Mouse (Mus musculus) cerebellum, postnatal 14 days (tissue): ENCODE results near the gene Mrpl23.

Experiments used
- DNase-seq, 2 experiments: peaks; one replicate each; pipeline ENCODE4 v3.0.0; 2021; ENCODE audit warnings: mixed read lengths in 2 of 2

The Mrpl23 gene

DNA sequence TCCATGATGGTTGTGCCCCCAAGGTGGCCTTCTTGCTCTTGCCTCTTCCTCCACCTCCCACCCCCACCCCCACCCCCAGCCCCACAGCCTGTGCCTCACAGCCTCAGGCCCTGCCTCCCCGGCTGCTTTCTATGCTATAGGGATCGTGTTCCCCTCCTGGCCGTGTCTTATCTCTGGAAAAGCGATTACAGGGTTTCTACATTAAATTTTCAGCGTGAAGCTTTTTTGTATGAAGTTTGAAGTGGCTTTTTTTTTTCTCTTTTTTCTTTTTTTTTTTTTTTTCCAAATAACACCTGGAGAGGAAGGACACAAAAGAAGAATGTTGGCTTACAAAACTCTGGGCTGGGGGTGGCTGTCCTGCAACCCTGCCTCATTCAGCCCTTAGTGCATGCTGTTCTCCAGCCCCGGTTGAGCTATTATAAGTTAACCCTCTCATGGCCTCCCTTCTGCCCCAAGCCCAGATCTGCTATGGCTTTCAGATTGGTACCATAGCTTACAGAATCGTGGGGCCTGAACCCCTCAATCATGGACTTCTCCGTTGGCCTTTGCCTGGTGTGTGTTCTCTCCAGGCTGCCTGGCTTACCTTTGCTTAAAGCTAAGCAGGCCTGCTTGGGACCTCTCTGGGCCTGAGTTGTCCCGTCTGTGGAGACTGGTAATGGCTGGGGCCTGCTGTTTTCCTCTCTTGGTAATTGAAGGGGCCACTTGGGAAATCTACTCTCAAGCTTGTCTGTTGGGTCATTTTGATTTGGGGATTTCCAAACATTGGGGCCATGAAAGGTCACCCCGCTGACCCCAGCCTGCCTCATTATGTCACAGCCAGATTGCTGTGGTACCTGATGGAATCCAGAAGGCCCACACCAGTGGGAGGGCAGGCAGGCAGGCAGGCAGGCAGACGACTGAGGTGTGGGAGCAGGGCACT lies 21.2 kb downstream of the Mrpl23 start:
- peak in 1 of 2 experiments; percentile 23 for DNase-seq

DNA sequence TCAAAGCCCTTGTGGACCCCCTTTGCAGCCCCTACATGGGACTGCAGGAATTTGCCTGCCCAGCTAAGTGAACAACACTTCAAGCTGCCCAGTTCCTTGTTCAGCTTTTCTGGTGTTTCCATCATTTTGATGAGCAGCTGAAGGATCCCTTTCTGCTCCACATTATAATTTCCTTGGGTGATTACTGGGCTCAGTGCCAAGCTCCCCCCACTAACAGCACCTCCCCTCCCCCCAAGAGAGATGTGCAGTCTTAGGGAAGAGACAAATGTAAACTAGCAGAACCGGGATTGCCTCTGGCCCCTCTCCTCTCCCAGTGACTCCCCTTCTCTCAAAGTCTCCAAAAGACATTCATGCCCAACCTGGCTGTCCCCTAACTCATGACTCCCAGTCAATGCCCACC lies 22.1 kb downstream of the Mrpl23 start:
- DNase-seq = peak in 1 of 2 experiments; percentile 44

DNA sequence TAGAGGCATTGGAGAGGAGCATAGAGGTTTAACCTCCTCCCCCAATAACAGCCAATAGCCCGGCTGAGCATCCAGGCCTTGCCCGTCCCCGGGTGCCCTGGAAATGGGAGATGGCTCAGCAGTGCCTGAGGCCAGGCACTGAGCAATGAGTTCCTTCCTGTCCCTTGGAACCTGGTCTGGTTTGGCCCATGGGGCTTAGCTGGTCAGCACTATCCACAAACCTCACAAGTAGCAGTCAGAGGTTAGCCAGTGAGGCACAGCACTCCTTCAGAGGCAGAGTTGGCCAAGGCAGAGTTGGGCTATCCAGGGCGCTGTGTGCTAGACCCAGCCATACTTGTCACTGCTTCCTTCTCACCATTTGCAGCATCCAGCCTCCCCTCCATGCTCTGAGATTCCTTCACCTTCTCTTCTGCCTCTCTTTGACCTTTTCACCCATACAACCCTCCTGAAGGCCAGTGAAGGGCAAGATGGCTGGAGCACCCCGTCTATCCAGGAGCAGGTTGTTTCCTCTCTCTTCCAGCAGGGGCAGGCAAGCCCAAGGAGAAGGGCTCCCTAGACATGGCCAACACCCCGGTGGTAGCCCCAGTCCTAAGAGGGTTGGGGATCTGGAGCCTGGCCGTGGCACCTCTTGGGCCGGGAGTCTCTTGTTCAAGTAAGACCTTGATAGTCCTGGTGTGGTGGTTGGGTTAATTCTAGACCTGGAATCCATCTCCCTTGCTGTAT lies 23.0 kb downstream of the Mrpl23 start:
- DNase-seq = no peak

DNA sequence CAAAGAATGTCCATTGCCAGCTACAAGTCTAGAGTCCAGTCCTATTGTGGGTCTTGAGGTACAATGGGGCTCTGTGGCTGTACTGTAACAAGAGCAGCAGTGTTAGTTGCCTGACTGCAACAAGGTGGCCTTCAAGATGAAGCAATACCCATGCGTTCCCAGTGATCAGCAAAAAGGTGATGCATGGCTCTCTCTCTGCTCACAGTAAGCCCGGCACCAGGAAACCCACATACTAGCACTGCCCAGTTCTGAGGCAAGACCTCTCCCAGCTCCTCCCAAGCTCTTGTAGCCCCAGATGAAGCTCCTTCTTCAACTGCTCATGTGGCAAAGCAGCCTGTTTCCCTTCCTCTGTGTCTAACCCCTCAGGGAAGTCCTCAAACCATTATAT lies 23.6 kb downstream of the Mrpl23 start:
- no peak for DNase-seq

DNA sequence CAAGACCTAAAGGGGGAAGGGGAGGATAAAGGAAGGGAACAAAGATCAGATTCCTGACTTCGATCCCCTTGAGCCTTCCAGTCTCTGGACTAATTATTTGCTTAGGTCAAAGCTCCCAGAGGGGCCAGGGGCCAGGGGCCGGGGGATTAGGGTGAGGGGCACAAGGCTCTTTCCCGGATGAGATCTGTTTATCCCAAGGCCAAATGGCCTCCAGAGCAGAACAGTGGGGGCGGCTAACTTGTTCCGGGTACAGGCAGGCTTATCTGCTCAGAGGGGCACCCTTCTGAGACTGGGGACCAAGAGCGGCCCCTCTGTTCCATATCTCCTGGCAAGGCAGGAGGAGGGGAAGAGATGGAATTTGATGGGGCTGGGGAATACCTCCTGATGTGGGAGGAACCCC lies 25.2 kb downstream of the Mrpl23 start:
- no peak for DNase-seq

DNA sequence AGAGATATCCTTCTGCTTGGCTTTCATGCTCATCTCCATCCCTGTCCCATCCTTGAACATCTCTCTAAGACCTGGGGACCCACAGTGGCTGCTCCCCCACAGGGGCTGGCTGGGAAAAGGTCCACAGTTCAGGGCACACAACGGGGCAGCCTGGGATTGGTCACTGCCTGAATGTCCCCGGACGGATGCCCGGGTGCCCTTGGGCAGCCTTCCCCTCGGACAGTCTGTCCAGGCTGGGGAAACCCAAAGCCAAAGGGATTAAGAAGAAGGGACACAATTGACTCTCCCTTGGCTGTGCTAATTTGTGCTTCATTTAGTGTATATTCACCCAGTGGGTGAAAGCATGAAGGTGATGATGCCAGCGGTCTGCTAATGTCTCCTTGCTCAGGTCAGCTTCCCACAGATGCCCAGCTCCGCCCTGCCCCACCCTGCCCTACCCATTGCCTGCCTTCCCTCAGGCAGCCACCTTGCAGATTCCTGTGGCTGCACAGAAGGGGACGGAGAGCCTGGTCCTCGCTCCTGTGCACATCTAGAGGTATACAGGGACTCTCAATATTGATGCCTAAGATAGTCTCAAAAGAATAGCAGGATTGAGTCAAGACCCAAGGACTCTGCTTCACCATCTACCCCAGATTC lies 26.1 kb downstream of the Mrpl23 start:
- DNase-seq = no peak

DNA sequence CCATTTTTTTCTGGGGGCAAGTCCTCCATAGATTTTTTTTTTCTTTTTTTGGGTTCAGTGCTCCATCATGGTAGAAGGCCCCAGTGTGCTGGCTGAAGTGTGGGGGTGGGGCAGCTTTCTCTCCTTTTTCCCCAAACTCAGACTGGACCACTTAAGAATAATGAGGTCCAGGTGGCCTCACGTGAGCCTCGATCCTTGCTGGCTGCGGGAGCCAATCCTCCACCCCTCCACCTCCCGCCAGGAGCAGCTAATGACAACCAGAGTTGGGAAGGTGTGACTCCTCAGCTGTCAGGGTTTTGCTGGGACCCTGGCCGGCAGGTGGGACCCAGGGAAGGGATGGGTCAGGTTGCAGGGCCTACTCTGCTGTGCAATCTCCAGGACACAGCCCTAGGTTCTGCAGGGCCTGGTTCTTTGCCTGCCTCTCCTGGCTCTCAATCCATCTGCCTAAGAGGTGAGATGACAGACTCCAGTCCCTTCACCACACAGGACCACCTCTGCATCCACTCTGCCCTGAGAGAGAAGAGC lies 27.2 kb downstream of the Mrpl23 start:
- no peak for DNase-seq

DNA sequence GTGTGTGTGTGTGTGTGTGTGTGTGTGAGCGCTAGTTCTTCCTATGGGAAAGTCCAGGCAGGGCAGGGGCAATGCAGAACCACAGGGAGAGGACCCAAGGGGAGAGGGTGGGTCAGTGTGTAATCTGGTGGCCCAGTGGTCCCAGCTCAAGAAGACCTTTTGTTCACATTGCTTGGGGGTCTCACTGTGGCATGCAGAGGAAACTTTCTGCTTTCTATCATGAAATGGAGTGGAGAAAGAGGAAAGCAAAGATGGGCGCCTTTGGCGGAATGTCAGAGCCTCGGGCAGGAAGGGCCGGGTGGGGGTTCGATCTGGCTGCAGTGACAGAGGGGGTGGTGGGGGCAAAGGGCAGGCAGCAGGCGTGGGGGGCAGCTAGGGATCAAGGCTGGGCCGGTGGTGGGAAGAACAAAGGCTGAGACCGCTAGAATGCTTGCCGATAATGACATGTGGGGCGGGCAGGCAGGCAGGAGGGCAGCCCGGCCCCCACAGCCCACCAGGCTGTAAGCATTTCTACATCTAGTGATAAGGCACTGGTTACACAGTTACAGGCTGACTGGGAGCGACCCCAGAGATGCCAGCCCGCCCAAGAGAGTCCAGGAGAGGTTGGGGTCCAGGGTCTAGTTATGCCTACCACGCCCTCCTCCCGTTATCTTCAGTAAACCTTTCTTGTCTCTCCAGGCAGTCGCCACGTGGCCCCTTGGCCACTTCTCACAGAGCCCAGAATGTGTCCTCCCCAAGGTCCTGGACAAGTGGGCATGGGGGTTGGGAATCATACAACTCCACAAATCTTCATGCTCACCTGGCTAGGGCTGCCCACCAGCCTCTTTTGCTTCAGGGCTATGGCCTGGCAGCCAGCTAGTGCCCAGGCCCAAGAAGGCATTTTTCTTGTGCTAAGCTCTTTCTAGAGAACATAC lies 28.7 kb downstream of the Mrpl23 start:
- peak; percentile 47 to 58 for DNase-seq

DNA sequence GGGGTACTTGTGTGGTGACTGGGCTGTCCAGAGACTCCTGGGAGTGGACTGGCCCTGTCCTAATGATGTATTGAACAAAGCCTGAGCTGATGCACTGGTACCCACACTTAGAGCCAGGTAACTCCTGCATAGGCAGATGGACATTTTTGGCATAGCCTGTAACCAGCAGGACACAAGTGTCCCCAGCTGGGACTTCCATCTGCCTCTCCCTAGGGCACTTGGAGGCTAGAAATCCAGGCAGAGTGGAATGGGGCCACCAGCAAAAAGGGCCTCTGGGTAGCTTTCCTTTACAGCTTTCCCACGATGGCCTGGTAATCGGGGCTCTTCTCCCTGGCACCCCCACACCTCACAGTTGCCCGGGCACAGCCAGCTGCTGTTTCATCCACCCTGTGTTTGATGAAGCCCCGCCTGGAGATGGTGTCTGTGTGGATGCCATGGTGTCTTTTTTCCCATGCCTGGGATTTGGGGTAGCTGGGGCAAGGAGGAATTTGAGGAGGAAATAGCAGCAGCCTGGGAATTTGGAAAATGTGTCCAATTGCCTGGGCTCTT lies 29.4 kb downstream of the Mrpl23 start:
- DNase-seq = peak; percentile 80 to 93

DNA sequence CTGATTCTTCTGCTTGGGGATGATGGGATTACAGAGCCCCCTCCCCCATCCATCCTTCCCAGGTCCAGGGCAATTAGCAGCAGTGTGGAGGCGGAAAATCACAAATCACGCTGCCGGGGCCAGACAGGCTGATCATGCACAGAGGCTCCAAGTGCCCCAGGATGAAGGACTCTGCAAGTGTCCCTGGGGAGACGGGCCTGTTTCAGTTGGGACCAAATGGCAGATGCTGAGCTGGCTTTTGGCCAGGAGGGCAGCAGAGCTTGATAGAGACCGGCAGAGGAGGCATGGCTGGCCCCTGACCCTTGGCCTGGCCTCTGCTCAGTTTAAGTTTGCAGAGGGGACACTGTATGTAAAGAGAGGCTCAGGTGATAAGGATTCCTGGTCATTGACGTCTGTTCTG lies 30.7 kb downstream of the Mrpl23 start:
- peak; percentile 60 to 64 for DNase-seq

DNA sequence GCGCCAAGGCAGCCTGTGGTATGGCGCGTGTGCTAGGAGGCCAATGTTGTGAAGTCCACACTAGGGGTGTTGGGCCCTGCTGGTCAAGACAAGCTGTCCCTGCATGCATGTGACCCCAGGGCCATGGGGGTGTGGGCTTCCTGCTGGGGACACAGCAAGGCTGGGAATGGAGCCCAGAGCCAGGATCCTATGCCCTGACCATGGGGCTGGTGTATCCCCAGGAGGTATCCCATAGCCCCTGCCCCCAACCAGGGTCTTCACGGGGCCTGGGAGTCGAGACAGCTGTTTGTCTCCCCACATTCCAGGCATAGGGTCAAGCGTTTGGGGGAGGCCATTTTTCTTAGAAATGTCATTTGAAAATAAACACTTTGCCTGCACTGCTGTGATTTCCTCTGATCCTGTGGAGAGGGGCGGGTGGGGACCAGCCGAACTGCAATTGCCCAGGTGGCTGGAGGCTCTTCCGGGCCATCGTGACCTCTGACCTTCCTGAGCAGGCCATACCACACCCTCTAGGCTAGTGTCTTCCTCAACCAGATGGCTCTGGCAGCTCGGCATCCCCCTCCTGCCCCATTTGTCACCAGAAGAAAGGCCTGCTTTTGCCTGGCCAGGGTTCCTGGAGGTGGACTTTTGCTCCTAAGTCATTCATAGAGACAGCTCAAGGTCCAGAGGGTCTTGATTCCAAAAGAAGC lies 32.6 kb downstream of the Mrpl23 start:
- DNase-seq = peak; percentile 35 to 46

DNA sequence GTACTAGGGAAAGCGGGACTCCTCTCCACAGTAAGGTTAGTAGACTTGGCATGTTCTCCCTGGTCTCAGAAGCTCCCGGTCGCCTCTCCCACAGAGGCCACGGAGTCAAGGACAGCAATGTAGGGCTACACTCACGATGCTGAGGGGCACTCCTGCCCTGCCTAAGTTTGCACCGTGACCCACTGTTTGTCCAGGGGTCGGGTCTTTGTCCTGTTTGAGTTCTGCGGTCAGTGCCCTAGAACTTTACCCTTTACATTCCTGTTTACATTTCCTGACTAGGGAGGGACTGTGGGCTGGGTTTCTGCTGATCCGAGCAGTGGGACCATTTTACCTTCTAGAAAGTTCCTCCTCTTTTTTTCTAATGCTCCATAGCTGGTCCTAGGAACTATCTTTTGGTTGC lies 34.0 kb downstream of the Mrpl23 start:
- no peak for DNase-seq

DNA sequence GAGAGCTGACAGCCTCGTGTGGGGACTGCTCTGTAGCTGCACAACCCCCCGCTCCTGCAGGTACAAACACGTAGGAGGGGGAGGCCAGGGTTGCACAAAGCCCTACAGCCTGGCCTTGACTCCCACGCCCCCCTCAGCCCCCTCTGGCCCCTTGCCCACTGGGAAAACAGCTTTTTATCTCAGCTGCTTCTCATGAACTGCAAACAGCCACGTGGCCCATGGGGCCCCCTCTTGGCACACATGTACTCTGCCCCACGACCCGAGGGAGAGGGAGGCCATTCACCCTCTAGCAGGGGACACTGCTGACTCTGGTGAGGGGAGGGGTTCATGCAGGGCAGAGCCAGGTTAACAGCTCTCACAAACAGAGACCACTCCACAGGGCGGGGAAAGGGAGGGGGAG lies 36.5 kb downstream of the Mrpl23 start:
- DNase-seq = peak in 1 of 2 experiments; percentile 28

DNA sequence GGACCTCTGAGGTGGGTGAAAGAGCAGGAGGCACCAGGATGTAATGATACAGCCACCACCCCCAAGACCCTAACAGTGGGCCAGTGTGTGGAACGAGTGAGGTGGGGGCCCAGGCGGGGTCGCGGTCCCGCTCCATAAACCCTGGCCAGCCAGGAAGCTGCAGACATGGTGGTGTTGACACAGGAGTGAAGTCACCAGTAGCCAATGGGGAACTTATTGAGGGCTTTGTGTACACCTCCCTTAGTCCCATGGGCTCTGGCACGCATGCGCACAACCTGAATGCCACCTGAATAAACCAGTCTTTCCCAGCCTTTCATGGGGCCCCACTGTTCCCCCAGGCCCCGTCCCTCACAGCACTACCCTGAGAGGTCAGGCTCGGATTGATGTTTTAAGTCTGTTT lies 38.1 kb downstream of the Mrpl23 start:
- no peak for DNase-seq

DNA sequence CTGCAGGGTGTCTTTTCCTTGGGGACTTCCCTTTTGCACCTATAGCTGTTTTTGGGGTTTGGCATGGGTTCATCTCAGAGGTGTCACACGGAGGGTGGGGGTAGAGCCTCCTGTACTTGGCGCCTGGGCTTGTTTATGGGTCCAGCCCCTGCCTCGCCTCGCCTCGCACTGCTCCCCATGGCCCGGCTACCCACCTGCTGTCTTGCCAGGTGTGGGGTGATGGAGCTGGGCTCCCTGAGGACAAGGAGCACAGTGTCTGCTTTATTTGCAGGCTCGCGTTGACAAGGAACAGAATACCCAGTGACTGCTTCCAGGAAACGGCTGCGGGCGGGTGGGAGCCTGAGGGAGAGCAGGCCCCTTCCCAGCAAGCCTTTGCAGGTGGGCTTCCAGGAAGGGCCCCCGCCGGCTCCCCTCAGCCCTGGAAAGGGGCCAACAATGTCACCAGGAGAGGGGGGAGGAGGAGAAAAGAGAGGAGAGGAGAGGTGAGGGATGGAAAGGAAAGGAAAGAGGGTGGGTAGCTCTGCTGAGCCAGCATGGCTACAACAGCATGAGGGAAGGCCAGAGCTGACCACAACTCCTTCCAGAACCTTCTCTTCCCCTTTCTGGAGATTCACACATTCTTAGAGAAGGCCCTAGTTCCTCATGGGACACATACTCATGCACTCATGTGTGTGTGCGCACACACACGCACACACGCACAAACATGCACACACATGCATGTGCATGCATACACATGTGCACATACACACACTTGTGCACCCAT lies 39.2 kb downstream of the Mrpl23 start:
- peak in 1 of 2 experiments; percentile 22 for DNase-seq

DNA sequence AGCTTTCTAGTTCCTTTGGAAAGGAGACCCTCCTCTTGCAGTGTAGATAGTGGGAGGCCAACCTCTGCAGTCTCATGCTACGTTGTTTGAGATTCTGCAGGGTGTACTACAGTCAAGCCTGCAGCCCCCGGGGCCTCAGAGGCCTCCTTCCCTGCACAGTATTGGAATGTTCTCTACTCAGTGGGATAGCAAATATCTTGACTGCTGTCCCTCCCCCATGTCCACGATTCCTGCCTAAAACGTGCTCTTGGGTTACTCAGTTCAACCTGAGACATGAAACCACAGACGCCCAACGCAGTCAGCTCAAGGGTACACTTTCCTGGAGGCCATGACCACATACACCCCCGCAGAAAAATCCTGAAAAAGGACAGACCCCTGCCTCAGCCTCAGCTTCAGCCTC lies 39.9 kb downstream of the Mrpl23 start:
- no peak for DNase-seq

DNA sequence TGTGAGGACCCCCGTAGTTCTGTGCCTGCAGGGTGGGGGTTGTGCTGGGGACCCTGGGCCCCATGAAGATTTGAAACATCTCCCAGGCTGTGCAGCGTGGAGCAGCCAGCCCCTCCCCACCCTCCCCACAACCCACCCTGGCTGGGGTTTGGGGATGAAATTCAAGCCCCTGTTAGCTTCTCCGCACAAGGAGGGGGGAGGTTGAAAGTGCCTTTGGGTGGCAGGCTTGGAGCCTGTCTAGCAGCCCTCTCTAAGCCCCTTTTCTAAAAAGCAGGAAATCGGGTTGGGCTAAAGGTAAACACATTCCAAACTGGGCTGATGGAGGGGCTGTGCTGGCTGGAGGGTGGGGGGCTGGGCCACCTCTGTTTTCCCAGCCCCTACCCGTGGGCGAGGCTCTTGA lies 40.5 kb downstream of the Mrpl23 start:
- no peak for DNase-seq

DNA sequence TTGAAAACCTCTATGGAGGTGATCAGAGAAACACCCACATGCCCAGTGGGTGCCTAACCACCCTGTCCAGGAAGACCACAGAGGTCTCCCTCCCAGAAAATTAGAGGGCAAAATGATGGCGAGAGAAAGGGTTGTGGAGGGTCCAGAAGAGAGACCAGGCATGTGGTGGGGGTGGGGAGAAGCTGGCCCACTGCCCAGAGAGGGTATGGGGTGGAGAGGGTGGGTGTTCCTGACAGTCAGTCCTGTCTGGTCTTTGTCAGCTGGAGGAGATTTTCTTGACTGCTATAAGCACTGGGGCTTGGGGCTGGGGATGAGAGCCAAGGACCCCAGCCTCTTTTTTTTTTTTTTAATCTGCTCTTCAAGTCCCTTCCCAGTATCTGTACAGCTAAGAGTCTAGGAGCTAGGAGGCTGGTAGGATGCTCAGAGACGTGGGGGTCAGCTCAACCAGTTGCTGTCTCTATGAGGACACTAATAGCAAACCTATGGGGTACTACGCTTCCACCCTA lies 41.7 kb downstream of the Mrpl23 start:
- peak in 1 of 2 experiments; percentile 33 for DNase-seq

DNA sequence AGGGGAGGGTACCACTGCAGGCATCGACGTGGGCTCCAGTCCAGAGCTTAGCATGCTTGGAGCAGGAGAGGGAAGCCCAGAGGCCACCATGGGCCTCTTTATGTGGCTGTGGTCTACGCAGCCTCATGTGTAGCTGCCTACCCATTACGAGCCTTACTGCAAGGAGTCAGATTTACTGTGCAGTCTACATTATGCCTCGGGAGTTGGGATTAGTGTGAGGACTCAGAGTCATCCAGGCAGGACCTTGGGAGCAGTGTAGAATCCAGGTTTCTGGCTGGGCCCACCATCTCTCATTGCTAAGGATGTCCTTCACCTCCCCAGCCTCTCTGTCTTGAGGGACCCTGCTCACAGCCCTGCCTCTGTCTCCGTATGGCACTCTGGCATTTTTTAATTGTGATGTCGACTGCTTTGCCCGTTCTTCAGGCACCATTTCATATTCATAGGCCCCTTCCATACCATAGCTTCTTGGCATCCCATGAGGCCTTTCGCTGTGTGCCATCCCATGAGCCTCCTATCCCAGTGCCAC lies 42.4 kb downstream of the Mrpl23 start:
- DNase-seq = no peak

DNA sequence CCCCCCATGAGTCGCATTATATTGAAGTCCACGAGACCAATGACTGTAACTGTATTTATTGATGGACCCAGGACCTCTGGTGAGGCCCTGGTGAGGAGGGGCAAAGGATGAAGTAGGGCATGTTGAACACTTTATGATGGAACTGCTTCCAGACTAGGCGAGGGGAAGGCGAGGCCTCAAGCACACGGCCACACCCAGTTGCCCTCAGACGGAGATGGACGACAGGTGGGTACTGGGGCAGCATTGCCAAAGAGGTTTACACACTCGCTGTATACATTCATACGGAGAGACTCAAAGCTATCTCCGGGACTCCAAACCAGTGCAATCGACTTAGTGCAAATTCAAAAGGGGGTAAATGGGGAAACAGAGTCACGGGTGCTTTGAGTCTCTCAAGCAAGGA lies 43.0 kb downstream of the Mrpl23 start:
- no peak for DNase-seq
